Mouse (Mus musculus) forebrain, embryonic 14.5 days (tissue): ENCODE data around the gene Ergic2. TPM values are rescaled to one million over a fixed set of nuclear protein-coding genes. Genes with fewer than 3 reads are reported as not detected.
A peak's percentile ranks its signal among the peaks of the same experiment; 100 is the strongest.
"Not testable (repeated sequence)": the region's sequence is repeated elsewhere in the genome, so short reads cannot be mapped to it uniquely, and the experiment has no call there.

ENCODE experiments used
- ATAC-seq: fragments of 200-750 bp; cut with Nextera tagmentation; 2 replicates; pipeline ENCODE4 v1.8.0; 2017; ENCODE audit warnings: mild to moderate bottlenecking, moderate library complexity
- DNase-seq: peaks from one replicate; pipeline ENCODE4 v3.0.0-alpha.2; 2015; ENCODE audit warnings: low spot score
- H3K27ac ChIP-seq: fragments of 300-500 bp; sonication (generic); 2 replicates; pipeline ENCODE4 v1.5.1; 2014; ENCODE audit warnings: low read depth, mild to moderate bottlenecking, control low read depth, low read length, moderate library complexity
- H3K27me3 ChIP-seq: fragments of 300-500 bp; sonication (generic); replicated peaks from 2 replicates; pipeline ENCODE4 v1.6.1; 2014; ENCODE audit warnings: low read length, control low read depth, mixed read lengths; ENCODE audit not compliant: control insufficient read depth, insufficient read depth
- H3K36me3 ChIP-seq: fragments of 300-500 bp; sonication (generic); 2 replicates; pipeline ENCODE4 v1.6.1; 2014; ENCODE audit warnings: low read length, control low read depth; ENCODE audit not compliant: control insufficient read depth, insufficient read depth
- H3K4me1 ChIP-seq: fragments of 300-500 bp; sonication (generic); 2 replicates; pipeline ENCODE4 v1.6.1; 2014; ENCODE audit warnings: antibody characterized with exemption, low read length, control low read depth; ENCODE audit not compliant: control insufficient read depth, insufficient read depth
- H3K4me2 ChIP-seq: fragments of 300-500 bp; sonication (generic); 2 replicates; pipeline ENCODE4 v1.6.1; 2014; ENCODE audit warnings: mild to moderate bottlenecking, control low read depth, low read length
- H3K4me3 ChIP-seq: fragments of 300-500 bp; sonication (generic); 2 replicates; pipeline ENCODE4 v1.5.1; 2014; ENCODE audit warnings: low read depth, low read length, control low read depth
- H3K9ac ChIP-seq: fragments of 300-500 bp; sonication (generic); 2 replicates; pipeline ENCODE4 v1.6.1; 2014; ENCODE audit warnings: mild to moderate bottlenecking, low read length, control low read depth, moderate library complexity
- H3K9me3 ChIP-seq: fragments of 300-500 bp; sonication (generic); replicated peaks from 2 replicates; pipeline ENCODE4 v1.6.1; 2016; ENCODE audit warnings: low read length, control low read depth, mixed read lengths; ENCODE audit not compliant: control insufficient read depth
- WGBS: fragments of 180-500 bp; shearing (Covaris S2); extraction: QIAGEN DNeasy Blood & Tissue Kit; methylation state at CpG from one replicate; pipeline ENCODE4 v1.1.7; 2014; 5-methylcytosine and 5-hydroxymethylcytosine counted together
- polyA plus RNA-seq: library from polyadenylated mRNA; unstranded; fragments of >200 nt; fragmentation: Nextera tagmentation; extraction: Ambion mirVana; gene quantifications from 2 replicates; pipeline ENCODE4 v1.2.1, GENCODE M21; 2014

Ergic2 gene
- polyA plus RNA-seq, 1 experiment from 2014 or later = 206 TPM

GRCm38 (mm10) chr6:148193972-148194701 is 18.0 kb downstream of the Ergic2 start:
- H3K4me1 ChIP-seq = no peaks in the 10 kb centered on the region
- H3K4me3 ChIP-seq = no peak overlapping the region
- 93% methylated on average over 6 of the region's 6 CpGs for WGBS
- no peaks in the 10 kb centered on the region for H3K27me3 ChIP-seq
- ATAC-seq (no peak), DNase-seq (no peak)
- H3K27ac ChIP-seq = no peak overlapping the region
- no peak overlapping the region for H3K9ac ChIP-seq
- no peaks in the 10 kb centered on the region for H3K9me3 ChIP-seq
- peaks cover 66% of the 10 kb centered on the region for H3K36me3 ChIP-seq
- no peak overlapping the region for H3K4me2 ChIP-seq

- H3K27ac ChIP-seq = no peak overlapping the region
- no peaks in the 10 kb centered on the region for H3K9me3 ChIP-seq
- no peak overlapping the region for H3K4me2 ChIP-seq
- no peak overlapping the region for H3K4me3 ChIP-seq
- DNase-seq = no peak
- no peak overlapping the region for H3K9ac ChIP-seq
- no peaks in the 10 kb centered on the region for H3K27me3 ChIP-seq
- peaks cover 88% of the 10 kb centered on the region for H3K36me3 ChIP-seq
- H3K4me1 ChIP-seq = no peaks in the 10 kb centered on the region
- 95% methylated on average over 1 of the region's 1 CpGs for WGBS
- ATAC-seq = no peak
These were observed 26.5 kb downstream of the Ergic2 start for GRCm38 (mm10) chr6:148185694-148186093.

GRCm38 (mm10) chr6:148172904-148173303 is 39.3 kb downstream of the Ergic2 start:
- WGBS = 94% methylated on average over 3 of the region's 3 CpGs
- no peaks in the 10 kb centered on the region for H3K27me3 ChIP-seq
- no peaks in the 10 kb centered on the region for H3K36me3 ChIP-seq
- DNase-seq (no peak), ATAC-seq (no peak)
- H3K27ac ChIP-seq = no peak overlapping the region
- H3K4me1 ChIP-seq = no peaks in the 10 kb centered on the region
- no peaks in the 10 kb centered on the region for H3K9me3 ChIP-seq
- no peak overlapping the region for H3K4me3 ChIP-seq
- H3K4me2 ChIP-seq = no peak overlapping the region
- H3K9ac ChIP-seq = no peak overlapping the region

GRCm38 (mm10) chr6:148152305-148152704 is 59.9 kb downstream of the Ergic2 start:
- H3K9me3 ChIP-seq, H3K27ac ChIP-seq, H3K4me2 ChIP-seq, DNase-seq, H3K4me3 ChIP-seq, H3K4me1 ChIP-seq, H3K27me3 ChIP-seq, H3K36me3 ChIP-seq, H3K9ac ChIP-seq, ATAC-seq: not testable (repeated sequence)
- WGBS = 66% methylated on average over 4 of the region's 4 CpGs

- DNase-seq (no peak), ATAC-seq (no peak)
- Histone ChIP-seq H3K4me2 (no peak overlapping the region), H3K27me3 (no peaks in the 10 kb centered on the region), H3K27ac (no peak overlapping the region), H3K9ac (no peak overlapping the region), H3K9me3 (no peaks in the 10 kb centered on the region), H3K4me1 (no peaks in the 10 kb centered on the region), H3K4me3 (no peak overlapping the region), H3K36me3 (no peaks in the 10 kb centered on the region)
- 87% methylated on average over 1 of the region's 1 CpGs for WGBS
These were observed 69.8 kb downstream of the Ergic2 start for GRCm38 (mm10) chr6:148142421-148142820.

- Histone ChIP-seq H3K4me1 (no peaks in the 10 kb centered on the region), H3K4me3 (no peak overlapping the region), H3K27ac (no peak overlapping the region), H3K36me3 (no peaks in the 10 kb centered on the region), H3K27me3 (no peaks in the 10 kb centered on the region), H3K4me2 (no peak overlapping the region), H3K9me3 (no peaks in the 10 kb centered on the region), H3K9ac (no peak overlapping the region)
- 82% methylated on average over 5 of the region's 5 CpGs for WGBS
- ATAC-seq = no peak
- no peak for DNase-seq
These were observed 70.3 kb downstream of the Ergic2 start for GRCm38 (mm10) chr6:148141874-148142273.

- Histone ChIP-seq H3K4me2 (no peak overlapping the region), H3K9me3 (no peaks in the 10 kb centered on the region), H3K27ac (no peak overlapping the region), H3K36me3 (no peaks in the 10 kb centered on the region), H3K4me3 (no peak overlapping the region), H3K4me1 (no peaks in the 10 kb centered on the region), H3K9ac (no peak overlapping the region), H3K27me3 (no peaks in the 10 kb centered on the region)
- no peak for ATAC-seq
- 90% methylated on average over 6 of the region's 6 CpGs for WGBS
- DNase-seq = no peak
These were observed 72.7 kb downstream of the Ergic2 start for GRCm38 (mm10) chr6:148139288-148139995.

GRCm38 (mm10) chr6:148135769-148136382 is 76.3 kb downstream of the Ergic2 start:
- WGBS = 26% methylated on average over 9 of the region's 9 CpGs
- no peak overlapping the region for H3K27ac ChIP-seq
- H3K4me1 ChIP-seq = 0 out of 2 replicates have a peak, but pooled peaks cover 3% of the 10 kb centered on the region
- no peak overlapping the region for H3K4me2 ChIP-seq
- no peak overlapping the region for H3K4me3 ChIP-seq
- peak; percentile 91 for ATAC-seq
- H3K27me3 ChIP-seq = no peaks in the 10 kb centered on the region
- H3K9me3 ChIP-seq = no peaks in the 10 kb centered on the region
- H3K36me3 ChIP-seq = no peaks in the 10 kb centered on the region
- no peak overlapping the region for H3K9ac ChIP-seq
- peak; percentile 90 for DNase-seq

- Histone ChIP-seq H3K27me3 (no peaks in the 10 kb centered on the region), H3K9ac (no peak overlapping the region), H3K4me3 (no peak overlapping the region), H3K9me3 (no peaks in the 10 kb centered on the region), H3K4me2 (no peak overlapping the region), H3K36me3 (no peaks in the 10 kb centered on the region), H3K4me1 (0 out of 2 replicates have a peak, but pooled peaks cover 3% of the 10 kb centered on the region), H3K27ac (no peak overlapping the region)
- DNase-seq (no peak), ATAC-seq (no peak)
These were observed 78.6 kb downstream of the Ergic2 start for GRCm38 (mm10) chr6:148133536-148133935.
